Mouse (Mus musculus): Measurements from ENCODE around the gene Ndufv1.

Gene Ndufv1

GRCm38 (mm10) chr19:4001752-4002151 is 10.9 kb downstream of the Ndufv1 start:
- DNase-seq (ENCODE audit: low read depth, low spot score), result no peak

- no peak for DNase-seq (ENCODE audit: low read depth, low spot score)
Observed at GRCm38 (mm10) chr19:4000949-4001525, 11.6 kb downstream of the Ndufv1 start.

GRCm38 (mm10) chr19:4000119-4000900 is 12.3 kb downstream of the Ndufv1 start, which contains the start of the genes Nudt8 and Gm49405:
Gene Nudt8 (plus strand): TSS chr19:4000580.
Gene Gm49405 (plus strand): TSS chr19:4000626.
- peak; percentile 98 for DNase-seq (ENCODE audit: low read depth, low spot score)

- DNase-seq (ENCODE audit: low read depth, low spot score), result no peak
Observed at GRCm38 (mm10) chr19:3999121-3999730, 13.4 kb downstream of the Ndufv1 start.

- DNase-seq (ENCODE audit: low read depth, low spot score), result no peak
Observed at GRCm38 (mm10) chr19:3998335-3998734, 14.3 kb downstream of the Ndufv1 start.

- DNase-seq (ENCODE audit: low read depth, low spot score), result no peak
Observed at GRCm38 (mm10) chr19:3997231-3997630, 15.4 kb downstream of the Ndufv1 start.

- DNase-seq (ENCODE audit: low read depth, low spot score), result no peak
Observed at GRCm38 (mm10) chr19:3996747-3997146, 15.9 kb downstream of the Ndufv1 start.

- no peak for DNase-seq (ENCODE audit: low read depth, low spot score)
Observed at GRCm38 (mm10) chr19:3996106-3996505, 16.5 kb downstream of the Ndufv1 start.

GRCm38 (mm10) chr19:3995505-3995904 is 17.1 kb downstream of the Ndufv1 start:
- no peak for DNase-seq (ENCODE audit: low read depth, low spot score)

GRCm38 (mm10) chr19:3994932-3995331 is 17.7 kb downstream of the Ndufv1 start:
- no peak for DNase-seq (ENCODE audit: low read depth, low spot score)

- DNase-seq (ENCODE audit: low read depth, low spot score), result no peak
Observed at GRCm38 (mm10) chr19:3992416-3992815, 20.2 kb downstream of the Ndufv1 start, which contains the start of gene Tbx10. Gene Tbx10 (plus strand): TSS chr19:3992752.

GRCm38 (mm10) chr19:3991966-3992365 is 20.6 kb downstream of the Ndufv1 start:
- no peak for DNase-seq (ENCODE audit: low read depth, low spot score)

- DNase-seq (ENCODE audit: low read depth, low spot score), result no peak
Observed at GRCm38 (mm10) chr19:3991562-3991961, 21.0 kb downstream of the Ndufv1 start.

GRCm38 (mm10) chr19:3990804-3991203 is 21.8 kb downstream of the Ndufv1 start:
- DNase-seq (ENCODE audit: low read depth, low spot score), result no peak

- no peak for DNase-seq (ENCODE audit: low read depth, low spot score)
Observed at GRCm38 (mm10) chr19:3988750-3989149, 23.9 kb downstream of the Ndufv1 start.

- no peak for DNase-seq (ENCODE audit: low read depth, low spot score)
Observed at GRCm38 (mm10) chr19:3988066-3988465, 24.5 kb downstream of the Ndufv1 start.

- DNase-seq (ENCODE audit: low read depth, low spot score), result peak; percentile 35
Observed at GRCm38 (mm10) chr19:3986334-3986733, 26.3 kb downstream of the Ndufv1 start, which contains the start of gene Acy3. Gene Acy3 (plus strand): TSS chr19:3986570.

GRCm38 (mm10) chr19:3985261-3985681 is 27.3 kb downstream of the Ndufv1 start:
- no peak for DNase-seq (ENCODE audit: low read depth, low spot score)

GRCm38 (mm10) chr19:3983527-3984200 is 28.9 kb downstream of the Ndufv1 start:
- DNase-seq (ENCODE audit: low read depth, low spot score), result no peak

- no peak for DNase-seq (ENCODE audit: low read depth, low spot score)
Observed at GRCm38 (mm10) chr19:3980917-3981316, 31.7 kb downstream of the Ndufv1 start.

GRCm38 (mm10) chr19:3980309-3980708 is 32.3 kb downstream of the Ndufv1 start:
- DNase-seq (ENCODE audit: low read depth, low spot score), result peak; percentile 88

- DNase-seq (ENCODE audit: low read depth, low spot score), result no peak
Observed at GRCm38 (mm10) chr19:3975866-3976265, 36.7 kb downstream of the Ndufv1 start.

Data from forelimb bud, embryonic 11.5 days (tissue).